Mouse (Mus musculus) right cerebral cortex, adult 18-20 months (tissue): ENCODE measurements at regions not wholly inside any gene's neighbourhood (a gene's known extent, or its start where the extent isn't known, plus 50 kb on each side); places are given as distances from the start of the nearest gene placed in this dataset.

Experiments used
- DNase-seq: peaks from one replicate; pipeline ENCODE4 v3.0.0; 2022; ENCODE audit warnings: mixed read lengths

GRCm38 (mm10) chrX:11861119-11861708 is 298.9 kb downstream of the Bcor start:
- DNase-seq, result no peak

- no peak for DNase-seq
These were observed 298.3 kb downstream of the Bcor start for GRCm38 (mm10) chrX:11861892-11862291.

GRCm38 (mm10) chrX:11863106-11863505 is 297.0 kb downstream of the Bcor start:
- DNase-seq, result no peak

GRCm38 (mm10) chrX:11873913-11874312 is 286.2 kb downstream of the Bcor start:
- DNase-seq, result no peak

- DNase-seq, result no peak
These were observed 283.5 kb downstream of the Bcor start for GRCm38 (mm10) chrX:11876636-11877035.

GRCm38 (mm10) chrX:11878028-11878427 is 282.1 kb downstream of the Bcor start:
- DNase-seq, result no peak

GRCm38 (mm10) chrX:11880972-11881371 is 279.2 kb downstream of the Bcor start:
- no peak for DNase-seq

- DNase-seq, result no peak
These were observed 276.1 kb downstream of the Bcor start for GRCm38 (mm10) chrX:11883738-11884716.

- DNase-seq, result no peak
These were observed 267.8 kb downstream of the Bcor start for GRCm38 (mm10) chrX:11892396-11892795.

- DNase-seq, result no peak
These were observed 266.4 kb downstream of the Bcor start for GRCm38 (mm10) chrX:11893606-11894279.

GRCm38 (mm10) chrX:11894280-11894662 is 265.9 kb downstream of the Bcor start:
- no peak for DNase-seq

GRCm38 (mm10) chrX:11895396-11895795 is 264.8 kb downstream of the Bcor start:
- DNase-seq, result no peak

- peak; percentile 25 for DNase-seq
These were observed 261.9 kb downstream of the Bcor start for GRCm38 (mm10) chrX:11898280-11898679.

- no peak for DNase-seq
These were observed 261.1 kb downstream of the Bcor start for GRCm38 (mm10) chrX:11899051-11899450.

- no peak for DNase-seq
These were observed 260.2 kb downstream of the Bcor start for GRCm38 (mm10) chrX:11899914-11900313.

GRCm38 (mm10) chrX:11901791-11902190 is 258.4 kb downstream of the Bcor start:
- no peak for DNase-seq

GRCm38 (mm10) chrX:11903116-11903700 is 256.9 kb downstream of the Bcor start:
- no peak for DNase-seq

GRCm38 (mm10) chrX:11905231-11905630 is 254.9 kb downstream of the Bcor start:
- DNase-seq, result peak; percentile 16

GRCm38 (mm10) chrX:11907167-11907566 is 253.0 kb downstream of the Bcor start:
- DNase-seq, result no peak

GRCm38 (mm10) chrX:11915984-11916383 is 244.2 kb downstream of the Bcor start:
- DNase-seq, result peak; percentile 3

GRCm38 (mm10) chrX:11920231-11920630 is 239.9 kb downstream of the Bcor start:
- no peak for DNase-seq

- no peak for DNase-seq
These were observed 235.4 kb downstream of the Bcor start for GRCm38 (mm10) chrX:11924639-11925302.
